Mouse (Mus musculus) small intestine, adult 2 months (tissue): ENCODE data around the gene Mypop. TPM values are rescaled to one million over a fixed set of nuclear protein-coding genes. Genes with fewer than 3 reads are reported as not detected.

ENCODE experiments used
- H3K27ac ChIP-seq: fragments of 200-500 bp; 2 replicates; pipeline ENCODE4 v1.5.1; 2012; ENCODE audit warnings: low read depth, low read length, control low read depth, inconsistent platforms; ENCODE audit not compliant: insufficient read depth
- H3K27me3 ChIP-seq: fragments of 200-500 bp; 2 replicates; pipeline ENCODE4 v1.6.1; 2012; ENCODE audit warnings: mild to moderate bottlenecking, moderate library complexity, low read length, inconsistent platforms; ENCODE audit not compliant: control insufficient read depth, insufficient read depth
- H3K36me3 ChIP-seq: fragments of 200-500 bp; 2 replicates; pipeline ENCODE4 v1.6.1; 2012; ENCODE audit warnings: mild to moderate bottlenecking, low read length, control low read depth, inconsistent platforms; ENCODE audit not compliant: control insufficient read depth, insufficient read depth
- H3K4me1 ChIP-seq: fragments of 200-500 bp; 2 replicates; pipeline ENCODE4 v1.6.1; 2012; ENCODE audit warnings: low read length, inconsistent platforms, mixed read lengths; ENCODE audit not compliant: control insufficient read depth, insufficient read depth, insufficient read length
- H3K4me3 ChIP-seq: fragments of 200-500 bp; 2 replicates; pipeline ENCODE4 v1.5.1; 2012; ENCODE audit warnings: low read depth, mild to moderate bottlenecking, control low read depth, inconsistent platforms, low read length, moderate library complexity
- CTCF ChIP-seq: fragments of 200-500 bp; IDR thresholded peaks from 2 replicates; pipeline ENCODE4 v1.5.1; 2012; ENCODE audit warnings: low read depth, mild to moderate bottlenecking, control low read depth, inconsistent platforms, low read length, moderate library complexity, mixed read lengths; ENCODE audit not compliant: insufficient replicate concordance, insufficient read length; ENCODE audit errors: extremely low read depth
- POLR2A ChIP-seq: fragments of 200-500 bp; IDR thresholded peaks from 2 replicates; pipeline ENCODE4 v1.6.1; 2012; ENCODE audit warnings: low read depth, mild to moderate bottlenecking, control low read depth, inconsistent platforms, low read length, moderate library complexity
- WGBS: fragments of 180-500 bp; shearing (Covaris S2); methylation state at CpG from one replicate; pipeline ENCODE4 v1.1.7; 2018; 5-methylcytosine and 5-hydroxymethylcytosine counted together
- polyA plus RNA-seq: library from polyadenylated mRNA; depleted of rRNA; stranded (reverse); fragments of >200 nt; gene quantifications from 2 replicates; pipeline ENCODE4 v1.2.3, GENCODE M21; 2012; rRNA removed

Mypop gene
- 1.9 and 2.3 TPM in 2 replicates for polyA plus RNA-seq

- H3K27ac ChIP-seq: no peak within 1 kb of the TSS
- peaks cover 9% of the 10 kb centered on the region for H3K4me1 ChIP-seq
- WGBS: under 1% methylated on average over 37 of the region's 37 CpGs
- H3K36me3 ChIP-seq: no peaks in the 10 kb centered on the region
- H3K27me3 ChIP-seq: peaks cover 10% of the 10 kb centered on the region
- H3K4me3 ChIP-seq: peak within 1 kb of the TSS; percentile 56
- TF ChIP-seq CTCF (peak; percentile 16; the same call in 1 of the 2 replicates), POLR2A (no peak)
Observed at GRCm38 (mm10) chr7:18990601-18991295, at the start of gene Mypop. Gene Mypop (plus strand): TSS chr7:18991245.

- no peak for TF ChIP-seq POLR2A
- TF ChIP-seq CTCF: no peak
- H3K36me3 ChIP-seq: no peaks in the 10 kb centered on the region
- H3K4me1 ChIP-seq: no peaks in the 10 kb centered on the region
- no peak overlapping the region for H3K27ac ChIP-seq
- H3K4me3 ChIP-seq: no peak overlapping the region
- 10% methylated on average over 1 of the region's 1 CpGs for WGBS
- H3K27me3 ChIP-seq: no peaks in the 10 kb centered on the region
Observed at GRCm38 (mm10) chr7:18942376-18942775, 48.7 kb upstream of the Mypop start.

DNA sequence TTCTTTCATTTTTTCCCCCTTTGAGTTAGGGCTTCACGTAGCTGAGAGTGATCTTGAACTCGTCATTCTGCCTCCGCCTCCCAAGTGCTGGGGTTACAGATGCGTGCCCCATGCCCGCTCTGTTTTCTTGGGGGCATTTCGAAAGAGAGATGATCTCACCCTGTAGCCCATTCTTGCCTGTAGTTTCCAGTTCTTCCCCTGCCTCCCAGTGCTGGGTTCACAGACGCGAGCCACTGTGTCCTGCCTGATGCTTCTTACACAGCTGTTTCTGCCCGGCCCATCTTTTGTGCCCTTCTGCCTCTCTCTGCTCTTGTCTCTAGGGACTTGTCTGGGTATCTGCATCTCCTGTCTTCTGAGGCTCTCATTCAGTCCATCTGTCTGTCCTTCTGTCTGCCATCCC, 48.2 kb upstream of the Mypop start:
- 56% methylated on average over 9 of the region's 9 CpGs for WGBS
- H3K4me3 ChIP-seq: no peak overlapping the region
- no peak overlapping the region for H3K27ac ChIP-seq
- H3K27me3 ChIP-seq: no peaks in the 10 kb centered on the region
- no peak for TF ChIP-seq CTCF
- TF ChIP-seq POLR2A: no peak
- no peaks in the 10 kb centered on the region for H3K4me1 ChIP-seq
- H3K36me3 ChIP-seq: no peaks in the 10 kb centered on the region

DNA sequence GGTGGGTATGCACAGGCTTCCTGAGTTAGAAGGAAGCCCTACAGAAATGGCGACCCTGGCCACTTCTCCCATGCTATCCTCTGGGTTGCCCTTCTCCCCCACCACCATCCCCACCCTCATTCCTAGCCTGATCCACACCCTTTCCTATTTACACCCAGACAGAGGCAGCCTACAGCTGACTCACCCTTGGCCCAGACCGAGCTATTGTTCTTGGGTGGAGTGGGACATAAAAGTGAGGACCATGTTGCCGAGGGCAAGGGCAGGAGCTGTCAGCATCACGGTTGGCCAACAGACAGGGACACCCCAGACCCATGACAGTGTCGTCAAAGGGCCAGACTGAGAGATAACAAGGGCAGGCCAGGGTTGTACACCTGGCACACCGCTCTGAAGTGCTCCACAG, 42.9 kb upstream of the Mypop start:
- no peaks in the 10 kb centered on the region for H3K27me3 ChIP-seq
- no peaks in the 10 kb centered on the region for H3K36me3 ChIP-seq
- H3K4me3 ChIP-seq: no peak overlapping the region
- H3K4me1 ChIP-seq: 0 out of 2 replicates have a peak, but pooled peaks cover 1% of the 10 kb centered on the region
- no peak for TF ChIP-seq CTCF
- no peak for TF ChIP-seq POLR2A
- H3K27ac ChIP-seq: peak overlapping the region; percentile 49; the same call in 1 of the 2 replicates
- WGBS: 26% methylated on average over 6 of the region's 6 CpGs

DNA sequence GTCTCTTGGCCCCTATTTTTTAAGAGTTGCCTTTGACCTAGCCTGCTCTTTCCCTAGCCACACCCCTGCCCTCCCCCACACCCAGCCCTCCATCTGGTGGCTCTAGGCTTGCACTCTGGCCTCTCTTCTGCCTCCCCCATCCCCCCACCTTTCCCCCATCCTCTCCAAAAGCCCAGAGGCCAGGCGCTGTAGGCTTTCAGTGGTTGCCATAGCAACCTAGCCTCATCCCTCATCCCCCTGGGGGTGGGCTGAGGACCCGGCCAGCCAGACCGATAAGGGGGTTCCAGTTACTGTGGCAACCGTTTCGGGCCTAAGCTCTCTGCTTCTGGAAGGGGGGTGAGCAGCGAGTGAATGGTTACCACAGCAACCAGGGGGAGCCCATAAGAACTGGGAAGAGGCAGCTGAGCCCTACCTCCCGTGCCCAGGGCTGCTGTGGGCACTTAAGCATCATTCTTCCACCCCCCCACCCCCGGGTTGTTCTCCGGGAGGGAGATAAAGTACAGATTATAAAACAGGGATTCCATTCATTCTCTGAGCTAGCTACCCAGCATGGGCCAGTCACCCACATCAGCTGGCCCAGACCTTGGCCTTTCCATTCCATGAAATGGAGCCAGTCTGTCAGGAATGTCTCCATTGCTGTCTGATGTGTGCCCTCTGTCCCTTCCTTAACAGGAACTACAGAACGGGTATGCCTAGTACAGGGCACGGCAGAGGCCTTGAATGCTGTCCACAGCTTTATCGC, 41.1 kb upstream of the Mypop start:
- no peak overlapping the region for H3K4me3 ChIP-seq
- TF ChIP-seq CTCF (no peak), POLR2A (no peak)
- H3K4me1 ChIP-seq: 0 out of 2 replicates have a peak, but pooled peaks cover 1% of the 10 kb centered on the region
- H3K27ac ChIP-seq: no peak overlapping the region
- 31% methylated on average over 12 of the region's 12 CpGs for WGBS
- H3K36me3 ChIP-seq: no peaks in the 10 kb centered on the region
- no peaks in the 10 kb centered on the region for H3K27me3 ChIP-seq

GRCm38 (mm10) chr7:18950523-18951315, 40.3 kb upstream of the Mypop start:
- no peak overlapping the region for H3K27ac ChIP-seq
- 0 out of 2 replicates have a peak, but pooled peaks cover 1% of the 10 kb centered on the region for H3K4me1 ChIP-seq
- H3K4me3 ChIP-seq: no peak overlapping the region
- TF ChIP-seq POLR2A (no peak), CTCF (no peak)
- H3K27me3 ChIP-seq: no peaks in the 10 kb centered on the region
- WGBS: 34% methylated on average over 18 of the region's 18 CpGs
- no peaks in the 10 kb centered on the region for H3K36me3 ChIP-seq

DNA sequence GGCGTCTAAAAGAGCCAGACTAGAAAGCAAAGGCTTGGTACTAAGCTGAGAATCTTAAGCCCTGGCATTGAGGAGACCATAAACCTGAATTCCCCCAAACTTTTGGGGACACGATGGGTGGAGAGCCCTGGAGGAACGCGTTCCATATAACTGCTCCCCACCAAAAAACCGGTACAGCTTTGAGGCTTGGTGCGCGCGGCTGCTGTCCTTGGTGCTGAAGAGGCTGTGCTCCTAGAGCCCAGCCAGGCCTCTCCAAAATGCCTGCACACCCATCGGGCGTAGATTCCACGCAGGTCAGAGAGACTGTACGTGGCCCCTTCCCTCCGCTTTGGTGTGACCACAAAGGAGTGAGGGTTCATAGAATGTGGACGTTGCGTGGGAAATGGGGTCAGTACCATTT, 39.6 kb upstream of the Mypop start:
- TF ChIP-seq POLR2A (no peak), CTCF (no peak)
- Histone ChIP-seq H3K27me3 (no peaks in the 10 kb centered on the region), H3K27ac (no peak overlapping the region), H3K4me3 (no peak overlapping the region), H3K4me1 (0 out of 2 replicates have a peak, but pooled peaks cover 1% of the 10 kb centered on the region), H3K36me3 (no peaks in the 10 kb centered on the region)
- whole genome bisulfite sequencing: 13% methylated on average over 15 of the region's 15 CpGs
